Mouse (Mus musculus) left cerebral cortex, adult 2 months (tissue): ENCODE measurements around the gene Pxdn. TPM values are rescaled to one million over a fixed set of nuclear protein-coding genes. Genes with fewer than 3 reads are reported as not detected.
A peak's percentile ranks its signal among the peaks of the same experiment; 100 is the strongest.

Experiments used
- DNase-seq, 2 experiments: peaks; one replicate each; pipeline ENCODE4 v3.0.0; 2021 to 2022; ENCODE audit warnings: low spot score in 2 of 2, mixed read lengths in 1 of 2; ENCODE audit errors: extremely low spot score in 1 of 2
- H3K27ac ChIP-seq: fragments of 200-600 bp; 2 replicates; pipeline ENCODE4 v1.8.1; 2022
- H3K4me3 ChIP-seq: fragments of 200-600 bp; 2 replicates; pipeline ENCODE4 v1.8.1; 2022
- CTCF ChIP-seq: fragments of 200-600 bp; IDR thresholded peaks from 2 replicates; pipeline ENCODE4 v1.8.1; 2022; ENCODE audit warnings: antibody characterized with exemption, mild to moderate bottlenecking, moderate library complexity
- intact Hi-C: fragments of 180-260 bp; cut with DNase I; formaldehyde crosslinking; loops from one replicate; pipeline ENCODE4 v1.15.1; 2025
- total RNA-seq, 2 experiments: library from RNA; stranded (reverse); gene quantifications; 2 replicates each; pipeline ENCODE4 v1.2.3; 2021

Pxdn gene
- total RNA-seq, 2 experiments from 2014 or later: 51.7 to 61.5 TPM

DNA sequence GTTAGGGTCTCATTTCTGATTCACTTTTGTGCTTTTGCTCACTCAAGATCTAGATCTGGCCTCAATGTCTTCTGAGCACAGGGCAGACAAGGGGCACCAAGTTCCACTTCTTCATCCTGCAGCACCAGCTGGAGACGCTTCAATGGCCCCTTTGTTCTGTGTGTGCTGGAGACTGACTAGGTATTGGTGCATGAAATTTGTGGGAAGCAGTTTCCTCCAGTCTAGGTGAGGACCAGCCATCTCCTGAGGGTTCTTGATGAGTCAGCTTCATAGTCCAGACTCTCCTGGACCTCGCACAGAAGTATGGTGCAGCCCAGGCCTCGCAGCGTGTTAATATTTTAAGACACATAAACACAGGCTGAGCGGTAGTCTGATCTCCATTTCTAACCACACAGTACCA lies 97.3 kb downstream of the Pxdn start:
- intact Hi-C loops: no loop called here
- Histone ChIP-seq H3K4me3 (no peak overlapping the region), H3K27ac (no peak overlapping the region)
- no peak for DNase-seq
- no peak for TF ChIP-seq CTCF

DNA sequence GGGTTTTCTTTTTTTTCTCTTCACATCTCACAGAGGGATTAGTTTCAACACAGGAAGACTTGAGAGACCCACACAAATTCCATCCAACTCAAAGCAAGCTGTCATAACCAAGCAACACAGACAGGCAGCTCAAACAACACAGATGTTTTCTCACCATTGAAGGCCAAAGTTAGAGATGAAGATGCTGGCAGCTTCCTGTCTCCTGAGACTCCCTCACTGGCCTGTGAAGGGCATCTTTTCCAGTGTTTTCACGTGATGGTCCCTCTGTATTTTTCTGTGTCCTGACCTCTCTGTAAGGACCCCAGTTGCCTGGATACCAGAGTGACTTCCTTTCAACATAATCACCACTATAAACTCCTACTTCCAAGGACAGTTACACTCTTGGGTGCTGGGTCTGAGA lies 98.0 kb downstream of the Pxdn start:
- no peak for TF ChIP-seq CTCF
- Histone ChIP-seq H3K27ac (no peak overlapping the region), H3K4me3 (no peak overlapping the region)
- no peak for DNase-seq
- intact Hi-C loops: no loop called here

DNA sequence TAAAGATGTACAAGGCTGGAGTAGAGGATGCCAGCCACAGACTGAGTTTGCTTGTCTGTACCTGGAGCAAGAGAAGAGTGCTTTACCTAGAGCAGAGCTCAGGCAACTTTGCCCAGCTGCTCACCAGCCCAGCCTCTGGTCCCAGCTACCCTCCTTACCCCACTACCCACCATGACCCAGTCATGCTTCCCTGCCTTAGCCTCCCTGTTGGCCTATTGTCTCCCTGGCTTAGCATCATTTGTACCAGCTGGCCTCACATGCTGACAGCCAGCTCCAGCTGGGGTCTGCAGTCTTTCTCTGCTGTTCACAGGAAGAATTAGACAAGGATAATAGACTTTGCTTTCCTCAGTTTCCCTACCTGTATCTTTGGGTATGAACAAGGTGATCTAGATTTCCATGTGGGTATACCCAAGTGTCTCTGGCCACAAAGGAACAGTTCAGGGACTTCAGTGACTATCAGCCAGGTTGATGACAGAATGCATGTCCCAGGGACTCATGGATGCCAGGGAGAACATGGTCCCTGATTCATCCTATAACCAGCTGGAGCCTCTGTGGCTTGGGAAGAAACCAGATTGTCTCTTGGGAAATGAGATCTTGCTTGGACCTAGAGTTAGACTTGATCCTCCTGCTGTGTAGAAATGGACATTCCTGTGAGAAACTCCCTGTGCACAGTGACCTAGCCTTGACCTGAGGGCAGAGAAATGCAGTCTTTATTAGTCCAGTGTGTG lies 98.6 kb downstream of the Pxdn start:
- Histone ChIP-seq H3K27ac (no peak overlapping the region), H3K4me3 (no peak overlapping the region)
- TF ChIP-seq CTCF: no peak
- DNase-seq: no peak
- intact Hi-C loops: no loop called here

DNA sequence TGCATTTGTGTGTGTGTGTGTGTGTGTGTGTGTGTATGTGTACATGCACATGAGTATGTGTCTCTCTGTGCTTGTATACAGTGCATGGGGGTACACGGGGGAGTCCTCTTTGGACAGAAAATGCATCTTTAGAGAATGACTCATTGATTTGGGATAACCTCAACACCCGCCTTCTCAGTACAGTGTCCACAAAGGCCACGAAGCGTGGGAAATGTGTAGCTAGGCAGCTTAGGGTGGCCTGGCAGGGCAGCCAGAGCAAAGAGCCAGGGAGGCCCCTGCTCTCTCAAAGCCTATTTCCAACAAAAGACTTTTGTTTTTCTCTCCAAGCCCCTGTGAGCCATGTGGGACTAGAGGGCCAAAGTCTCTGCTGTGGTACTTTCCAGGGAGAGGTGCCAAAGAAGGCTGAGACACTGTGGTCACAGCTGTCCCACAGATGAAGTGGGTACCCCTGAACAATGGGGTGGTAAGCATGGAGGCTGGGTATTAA lies 99.2 kb downstream of the Pxdn start:
- H3K27ac ChIP-seq: no peak overlapping the region
- DNase-seq: no peak

DNA sequence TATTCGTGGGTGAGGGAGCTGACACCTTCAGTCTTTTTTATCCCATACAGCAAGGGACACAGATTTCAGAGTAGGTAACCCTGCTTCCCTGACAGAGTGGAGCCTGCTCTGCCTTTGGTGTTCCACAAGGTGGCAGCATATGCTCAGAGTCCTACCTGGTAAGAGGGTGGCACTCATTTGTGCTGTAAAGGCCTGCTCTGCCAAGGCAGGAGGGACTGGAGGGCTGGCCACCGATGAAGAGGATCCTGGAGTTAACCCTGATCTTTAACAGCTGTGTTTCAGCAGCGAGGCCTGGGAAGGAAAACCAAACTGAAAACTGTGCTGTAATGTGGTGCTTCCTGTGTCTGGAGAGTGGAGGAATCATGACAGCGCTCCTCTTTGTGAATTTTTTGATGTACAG lies 102.2 kb downstream of the Pxdn start:
- TF ChIP-seq CTCF: peak; percentile 82
- Histone ChIP-seq H3K4me3 (no peak overlapping the region), H3K27ac (no peak overlapping the region)
- intact Hi-C loops: loop anchor here (1.0 kb wide), 1 partner anchor 113 kb away; no protein-coding TSS in a partner anchor
- peak; percentile 38 to 50 for DNase-seq

More for the DNA sequence above, 99.2 kb downstream of the Pxdn start:
- intact Hi-C loops: no loop called here
- no peak overlapping the region for H3K4me3 ChIP-seq
- no peak for TF ChIP-seq CTCF

DNA sequence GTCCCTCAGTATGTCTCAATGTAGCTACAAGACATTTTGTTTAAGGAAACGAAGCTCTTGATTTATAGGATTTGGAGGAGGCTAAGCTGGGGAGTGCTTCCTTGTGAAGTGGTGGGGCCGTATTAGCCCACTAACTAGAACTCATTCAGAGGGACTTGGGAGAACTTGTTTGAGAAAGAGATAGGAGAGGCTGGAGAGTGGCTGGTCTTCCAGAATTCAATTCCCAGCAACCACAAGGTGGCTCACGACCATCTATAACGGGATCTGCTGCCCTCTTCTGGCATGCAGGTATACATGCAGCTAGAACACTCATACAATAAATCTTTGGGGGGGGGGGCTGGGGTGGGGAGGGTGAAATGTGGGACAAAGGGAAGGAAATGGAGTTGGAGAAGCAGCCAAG lies 102.7 kb downstream of the Pxdn start:
- DNase-seq: peak; percentile 46 to 47
- intact Hi-C loops: loop anchor here (5.0 to 10.0 kb wide), 2 partner anchors 133 to 965 kb away; no protein-coding TSS in a partner anchor
- H3K4me3 ChIP-seq: no peak overlapping the region
- TF ChIP-seq CTCF: peak; percentile 60
- no peak overlapping the region for H3K27ac ChIP-seq

DNA sequence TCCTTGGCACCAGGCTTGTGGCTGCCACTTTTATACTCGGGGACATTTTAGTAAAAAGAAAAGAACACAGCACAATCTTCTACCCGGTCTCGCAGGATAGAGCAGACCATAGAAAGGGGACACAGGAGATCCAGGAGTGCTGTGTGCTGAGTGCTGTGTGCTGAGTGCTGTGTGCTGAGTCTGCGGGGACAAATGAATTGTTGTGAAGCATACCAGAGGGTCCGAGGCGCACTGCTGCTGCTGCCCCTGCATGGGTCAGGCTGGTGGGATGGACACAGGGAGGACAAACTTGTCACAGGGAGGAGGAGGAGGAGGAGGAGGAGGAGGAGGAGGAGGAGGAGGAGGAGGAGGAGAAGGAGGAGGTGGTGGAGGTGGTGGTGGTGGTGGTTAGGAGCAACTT lies 111.4 kb downstream of the Pxdn start:
- DNase-seq: no peak
- Histone ChIP-seq H3K27ac (no peak overlapping the region), H3K4me3 (no peak overlapping the region)
- intact Hi-C loops: loop anchor here (10.0 kb wide), 1 partner anchor 956 kb away; no protein-coding TSS in a partner anchor
- TF ChIP-seq CTCF: no peak

DNA sequence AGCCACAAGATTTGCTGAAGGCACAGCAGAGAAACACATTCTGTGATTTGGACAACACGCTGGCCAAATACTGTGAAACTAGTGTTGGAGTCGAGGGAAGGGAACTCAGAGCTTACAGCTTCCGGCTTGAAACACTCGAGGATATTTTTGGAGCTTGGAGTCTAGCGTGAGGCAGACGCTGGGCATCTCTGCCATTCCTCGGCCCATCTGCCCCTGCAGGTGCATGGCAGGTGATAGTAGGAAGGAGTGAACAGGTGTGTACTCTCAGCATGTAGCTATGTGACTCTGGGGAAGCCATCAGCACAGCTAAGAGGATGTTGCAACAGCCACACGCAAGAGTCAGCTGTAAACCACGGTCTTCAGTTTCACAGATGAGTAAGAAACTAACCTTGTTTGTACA lies 112.4 kb downstream of the Pxdn start:
- intact Hi-C loops: loop anchor here (1.0 to 10.0 kb wide), 6 partner anchors 77 to 955 kb away; partner anchors contain the start of gene Alkal2
- TF ChIP-seq CTCF: no peak
- Histone ChIP-seq H3K27ac (no peak overlapping the region), H3K4me3 (no peak overlapping the region)
- DNase-seq: no peak

DNA sequence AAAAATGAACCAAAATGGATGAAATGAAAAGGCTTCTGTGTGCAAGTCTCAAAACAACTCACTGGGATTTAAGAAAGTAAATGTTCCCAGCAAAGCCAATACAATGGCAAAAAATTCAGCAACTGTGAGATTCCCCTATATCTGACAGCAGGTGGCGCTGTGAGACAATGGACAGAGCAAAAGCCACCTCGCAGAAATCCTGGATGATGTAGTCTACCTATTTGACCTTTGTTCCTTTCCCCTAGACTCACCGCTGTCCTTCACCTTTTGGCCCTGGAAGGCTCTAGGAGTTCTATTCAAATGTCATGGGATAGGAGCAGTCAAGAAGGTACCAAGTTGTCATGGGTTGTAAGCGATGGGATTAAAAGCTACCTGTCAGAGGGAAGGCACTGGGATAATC lies 112.8 kb downstream of the Pxdn start:
- Histone ChIP-seq H3K27ac (no peak overlapping the region), H3K4me3 (no peak overlapping the region)
- intact Hi-C loops: loop anchor here (1.0 to 10.0 kb wide), 5 partner anchors 77 to 835 kb away; partner anchors contain the start of gene Alkal2
- TF ChIP-seq CTCF: peak; percentile 84
- peak; percentile 50 to 61 for DNase-seq

DNA sequence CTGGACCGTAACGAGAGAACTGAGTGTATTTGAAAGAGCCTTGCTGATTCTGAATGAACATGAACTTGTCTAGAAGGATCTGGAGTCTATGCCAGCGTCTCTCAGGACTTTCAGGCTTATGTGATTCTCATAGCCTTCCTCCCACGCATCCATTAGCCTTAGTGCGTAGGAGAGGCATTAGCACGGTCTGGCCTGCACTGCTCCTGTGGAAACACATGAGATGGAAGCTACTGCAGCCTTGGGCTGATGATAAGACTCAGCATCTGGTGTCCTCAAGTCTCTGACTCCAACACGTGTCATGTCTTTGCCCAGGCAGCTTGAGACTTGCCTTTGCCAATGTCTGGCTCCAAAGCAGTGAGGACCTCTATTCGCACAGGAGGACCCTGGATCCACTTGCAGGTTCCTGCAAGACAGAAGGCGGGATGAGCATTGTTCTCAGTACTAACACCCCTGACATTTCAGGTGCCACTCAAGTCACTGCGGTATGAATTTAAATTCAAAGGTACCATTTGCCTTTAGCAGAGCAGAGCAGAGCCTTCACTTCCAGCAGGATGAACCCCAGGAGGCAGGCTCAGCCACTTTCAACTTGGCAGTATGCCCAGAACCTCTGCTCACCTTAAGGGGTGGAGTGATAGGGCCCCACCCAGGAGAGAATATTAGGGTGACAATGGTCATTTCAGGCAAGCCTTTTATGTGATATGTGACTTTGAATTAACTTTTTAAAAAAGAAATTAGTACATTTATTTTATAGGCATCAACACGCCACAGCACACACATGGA lies 117.5 kb downstream of the Pxdn start:
- no peak for DNase-seq
- H3K4me3 ChIP-seq: no peak overlapping the region
- intact Hi-C loops: loop anchor here (5.0 to 10.0 kb wide), 3 partner anchors 72 to 830 kb away; partner anchors contain the start of gene Alkal2
- no peak overlapping the region for H3K27ac ChIP-seq
- no peak for TF ChIP-seq CTCF

DNA sequence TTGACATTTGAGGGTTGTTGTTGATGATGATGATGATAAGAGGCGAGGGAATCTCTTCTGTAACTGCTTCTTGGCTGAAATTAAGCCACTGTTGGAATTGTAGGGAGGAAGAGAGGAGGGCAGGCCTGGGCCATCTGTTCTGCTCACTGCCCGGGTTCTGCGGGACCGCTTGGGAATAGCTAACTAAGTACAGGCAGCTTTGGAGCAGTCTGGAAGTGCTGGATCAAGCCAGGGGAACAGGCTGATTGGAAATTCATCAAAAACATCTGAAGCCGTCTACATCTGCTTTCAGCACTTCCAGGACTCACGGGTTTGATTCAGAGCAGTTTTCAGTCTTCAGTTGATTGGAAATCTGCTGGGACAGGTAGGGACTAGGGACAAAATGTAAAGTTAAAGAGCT lies 120.6 kb downstream of the Pxdn start:
- Histone ChIP-seq H3K4me3 (no peak overlapping the region), H3K27ac (no peak overlapping the region)
- TF ChIP-seq CTCF: no peak
- no peak for DNase-seq
- intact Hi-C loops: loop anchor here (10.0 kb wide), 1 partner anchor 827 kb away; the partner anchor contains the start of gene Alkal2
